Mouse (Mus musculus) embryonic fibroblast, embryonic 13.5 days (primary cell): ENCODE results near the gene Prkcz.

ENCODE experiments used
- CTCF ChIP-seq: IDR thresholded peaks from 2 replicates; pipeline ENCODE4 v1.5.1; 2011; ENCODE audit warnings: mild to moderate bottlenecking, control low read depth, low read length, moderate library complexity, borderline replicate concordance; ENCODE audit not compliant: insufficient read depth
- POLR2A ChIP-seq: IDR thresholded peaks from 2 replicates; pipeline ENCODE4 v1.6.1; 2011; ENCODE audit warnings: low read depth, mild to moderate bottlenecking, control low read depth, low read length, moderate library complexity

GRCm38 (mm10) chr4:155332253-155332652 lies 28.9 kb downstream of the Prkcz start:
- TF ChIP-seq POLR2A (no peak), CTCF (no peak)
